Mouse (Mus musculus): Measurements from ENCODE around the gene Fam83f.

Fam83f gene

GRCm38 (mm10) chr15:80744667-80745422 is 73.2 kb downstream of the Fam83f start:
- no peak for DNase-seq

GRCm38 (mm10) chr15:80748979-80749378 is 77.3 kb downstream of the Fam83f start:
- no peak for DNase-seq
